Mouse (Mus musculus): ENCODE measurements around the gene Lasp1. TPM values are rescaled to one million over a fixed set of nuclear protein-coding genes. Genes with fewer than 3 reads are reported as not detected.

Lasp1 gene
- 140 and 159 TPM in 2 replicates for polyA plus RNA-seq (2015; fragmentation: Nextera tagmentation; extraction: Ambion mirVana)

- ATAC-seq: peak; percentile 61
Measured at GRCm38 (mm10) chr11:97798782-97799145, at the start of gene Lasp1. Lasp1 (plus strand) TSS chr11:97799000.

GRCm38 (mm10) chr11:97753277-97753676 is 45.5 kb upstream of the Lasp1 start:
- WGBS: 90% methylated on average over 8 of the region's 8 CpGs
- no peak overlapping the region for H3K9ac ChIP-seq (replicated peaks; ENCODE audit: low read depth, low read length)
- peaks cover 43% of the 10 kb centered on the region for H3K36me3 ChIP-seq (ENCODE audit: control insufficient read depth, insufficient read depth)
- no peak overlapping the region for H3K27ac ChIP-seq (ENCODE audit: low read length)
- ATAC-seq: no peak
- no peak overlapping the region for H3K4me3 ChIP-seq (replicated peaks; ENCODE audit: low read length)
- no peak overlapping the region for H3K4me2 ChIP-seq (ENCODE audit: low read length)
- no peaks in the 10 kb centered on the region for H3K4me1 ChIP-seq (replicated peaks; ENCODE audit: control insufficient read depth, insufficient read depth, low read length)
- no peaks in the 10 kb centered on the region for H3K27me3 ChIP-seq (replicated peaks; ENCODE audit: control insufficient read depth, insufficient read depth, low read length)
- H3K9me3 ChIP-seq (ENCODE audit: control insufficient read depth, low read length): no peaks in the 10 kb centered on the region

More at GRCm38 (mm10) chr11:97798782-97799145, at the start of gene Lasp1:
- peak within 1 kb of the TSS; percentile 76 for H3K4me3 ChIP-seq (replicated peaks; ENCODE audit: low read length)
- H3K27me3 ChIP-seq (replicated peaks; ENCODE audit: control insufficient read depth, insufficient read depth, low read length): no peaks in the 10 kb centered on the region
- H3K4me1 ChIP-seq (replicated peaks; ENCODE audit: control insufficient read depth, insufficient read depth, low read length): peaks cover 30% of the 10 kb centered on the region
- H3K9me3 ChIP-seq (ENCODE audit: control insufficient read depth, low read length): no peaks in the 10 kb centered on the region
- peak within 1 kb of the TSS; percentile 60 for H3K4me2 ChIP-seq (ENCODE audit: low read length)
- WGBS: under 1% methylated on average over 11 of the region's 11 CpGs
- H3K36me3 ChIP-seq (ENCODE audit: control insufficient read depth, insufficient read depth): no peaks in the 10 kb centered on the region
- H3K9ac ChIP-seq (replicated peaks; ENCODE audit: low read depth, low read length): peak within 1 kb of the TSS; percentile 85
- H3K27ac ChIP-seq (ENCODE audit: low read length): peak within 1 kb of the TSS; percentile 96

- 90% methylated on average over 1 of the region's 1 CpGs for WGBS
- no peaks in the 10 kb centered on the region for H3K9me3 ChIP-seq (ENCODE audit: control insufficient read depth, low read length)
- peaks cover 28% of the 10 kb centered on the region for H3K36me3 ChIP-seq (ENCODE audit: control insufficient read depth, insufficient read depth)
- H3K9ac ChIP-seq (replicated peaks; ENCODE audit: low read depth, low read length): no peak overlapping the region
- no peak overlapping the region for H3K27ac ChIP-seq (ENCODE audit: low read length)
- H3K4me2 ChIP-seq (ENCODE audit: low read length): no peak overlapping the region
- ATAC-seq: no peak
- no peak overlapping the region for H3K4me3 ChIP-seq (replicated peaks; ENCODE audit: low read length)
- no peaks in the 10 kb centered on the region for H3K4me1 ChIP-seq (replicated peaks; ENCODE audit: control insufficient read depth, insufficient read depth, low read length)
- no peaks in the 10 kb centered on the region for H3K27me3 ChIP-seq (replicated peaks; ENCODE audit: control insufficient read depth, insufficient read depth, low read length)
Measured at GRCm38 (mm10) chr11:97758125-97758524, 40.7 kb upstream of the Lasp1 start.

GRCm38 (mm10) chr11:97758942-97759341 is 39.9 kb upstream of the Lasp1 start:
- 88% methylated on average over 6 of the region's 6 CpGs for WGBS
- Histone ChIP-seq H3K4me3 (replicated peaks; ENCODE audit: low read length) (no peak overlapping the region), H3K27ac (ENCODE audit: low read length) (no peak overlapping the region), H3K9me3 (ENCODE audit: control insufficient read depth, low read length) (no peaks in the 10 kb centered on the region), H3K4me2 (ENCODE audit: low read length) (no peak overlapping the region), H3K9ac (replicated peaks; ENCODE audit: low read depth, low read length) (no peak overlapping the region), H3K27me3 (replicated peaks; ENCODE audit: control insufficient read depth, insufficient read depth, low read length) (no peaks in the 10 kb centered on the region), H3K36me3 (ENCODE audit: control insufficient read depth, insufficient read depth) (peaks cover 23% of the 10 kb centered on the region; the same call in 1 of the 2 replicates), H3K4me1 (replicated peaks; ENCODE audit: control insufficient read depth, insufficient read depth, low read length) (no peaks in the 10 kb centered on the region)
- ATAC-seq: no peak

- no peak overlapping the region for H3K4me2 ChIP-seq (ENCODE audit: low read length)
- peaks cover 13% of the 10 kb centered on the region; the same call in 1 of the 2 replicates for H3K36me3 ChIP-seq (ENCODE audit: control insufficient read depth, insufficient read depth)
- H3K27me3 ChIP-seq (replicated peaks; ENCODE audit: control insufficient read depth, insufficient read depth, low read length): no peaks in the 10 kb centered on the region
- H3K27ac ChIP-seq (ENCODE audit: low read length): no peak overlapping the region
- no peaks in the 10 kb centered on the region for H3K9me3 ChIP-seq (ENCODE audit: control insufficient read depth, low read length)
- H3K4me1 ChIP-seq (replicated peaks; ENCODE audit: control insufficient read depth, insufficient read depth, low read length): peaks cover 12% of the 10 kb centered on the region
- H3K4me3 ChIP-seq (replicated peaks; ENCODE audit: low read length): no peak overlapping the region
- ATAC-seq: no peak
- no peak overlapping the region for H3K9ac ChIP-seq (replicated peaks; ENCODE audit: low read depth, low read length)
Measured at GRCm38 (mm10) chr11:97761638-97762037, 37.2 kb upstream of the Lasp1 start.

- Histone ChIP-seq H3K4me3 (replicated peaks; ENCODE audit: low read length) (peak within 1 kb of the TSS; percentile 80), H3K9ac (replicated peaks; ENCODE audit: low read depth, low read length) (peak within 1 kb of the TSS; percentile 82), H3K27ac (ENCODE audit: low read length) (peak within 1 kb of the TSS; percentile 84), H3K4me1 (replicated peaks; ENCODE audit: control insufficient read depth, insufficient read depth, low read length) (peaks cover 12% of the 10 kb centered on the region), H3K27me3 (replicated peaks; ENCODE audit: control insufficient read depth, insufficient read depth, low read length) (no peaks in the 10 kb centered on the region), H3K9me3 (ENCODE audit: control insufficient read depth, low read length) (no peaks in the 10 kb centered on the region), H3K36me3 (ENCODE audit: control insufficient read depth, insufficient read depth) (peaks cover 5% of the 10 kb centered on the region; the same call in 1 of the 2 replicates), H3K4me2 (ENCODE audit: low read length) (peak within 1 kb of the TSS; percentile 80)
- under 1% methylated on average over 38 of the region's 38 CpGs for WGBS
- peak; percentile 97 for ATAC-seq
Measured at GRCm38 (mm10) chr11:97766154-97766881, 32.5 kb upstream of the Lasp1 start, which contains the start of gene Cwc25. Cwc25 (minus strand) TSS chr11:97766556.

GRCm38 (mm10) chr11:97769704-97770103 is 29.1 kb upstream of the Lasp1 start:
- Histone ChIP-seq H3K27ac (ENCODE audit: low read length) (no peak overlapping the region), H3K9me3 (ENCODE audit: control insufficient read depth, low read length) (no peaks in the 10 kb centered on the region), H3K36me3 (ENCODE audit: control insufficient read depth, insufficient read depth) (no peaks in the 10 kb centered on the region), H3K27me3 (replicated peaks; ENCODE audit: control insufficient read depth, insufficient read depth, low read length) (no peaks in the 10 kb centered on the region), H3K4me1 (replicated peaks; ENCODE audit: control insufficient read depth, insufficient read depth, low read length) (peaks cover 12% of the 10 kb centered on the region), H3K4me2 (ENCODE audit: low read length) (no peak overlapping the region), H3K4me3 (replicated peaks; ENCODE audit: low read length) (no peak overlapping the region), H3K9ac (replicated peaks; ENCODE audit: low read depth, low read length) (no peak overlapping the region)
- ATAC-seq: no peak
- WGBS: 50% methylated on average over 2 of the region's 2 CpGs

GRCm38 (mm10) chr11:97771410-97771809 is 27.4 kb upstream of the Lasp1 start:
- Histone ChIP-seq H3K27me3 (replicated peaks; ENCODE audit: control insufficient read depth, insufficient read depth, low read length) (no peaks in the 10 kb centered on the region), H3K4me2 (ENCODE audit: low read length) (no peak overlapping the region), H3K9ac (replicated peaks; ENCODE audit: low read depth, low read length) (no peak overlapping the region), H3K4me3 (replicated peaks; ENCODE audit: low read length) (no peak overlapping the region), H3K27ac (ENCODE audit: low read length) (no peak overlapping the region), H3K4me1 (replicated peaks; ENCODE audit: control insufficient read depth, insufficient read depth, low read length) (no peaks in the 10 kb centered on the region; the same call in 1 of the 2 replicates), H3K36me3 (ENCODE audit: control insufficient read depth, insufficient read depth) (no peaks in the 10 kb centered on the region), H3K9me3 (ENCODE audit: control insufficient read depth, low read length) (no peaks in the 10 kb centered on the region)
- WGBS: 84% methylated on average over 14 of the region's 14 CpGs
- ATAC-seq: no peak

- WGBS: 75% methylated on average over 13 of the region's 13 CpGs
- no peak overlapping the region for H3K9ac ChIP-seq (replicated peaks; ENCODE audit: low read depth, low read length)
- H3K27me3 ChIP-seq (replicated peaks; ENCODE audit: control insufficient read depth, insufficient read depth, low read length): no peaks in the 10 kb centered on the region
- ATAC-seq: no peak
- no peaks in the 10 kb centered on the region for H3K9me3 ChIP-seq (ENCODE audit: control insufficient read depth, low read length)
- H3K36me3 ChIP-seq (ENCODE audit: control insufficient read depth, insufficient read depth): peaks cover 28% of the 10 kb centered on the region
- no peak overlapping the region for H3K4me2 ChIP-seq (ENCODE audit: low read length)
- no peak overlapping the region for H3K27ac ChIP-seq (ENCODE audit: low read length)
- H3K4me1 ChIP-seq (replicated peaks; ENCODE audit: control insufficient read depth, insufficient read depth, low read length): peaks cover 5% of the 10 kb centered on the region
- no peak overlapping the region for H3K4me3 ChIP-seq (replicated peaks; ENCODE audit: low read length)
Measured at GRCm38 (mm10) chr11:97775186-97775585, 23.6 kb upstream of the Lasp1 start.
